Mouse (Mus musculus): ENCODE data around the gene Artn. TPM values are rescaled to one million over a fixed set of nuclear protein-coding genes. Genes with fewer than 3 reads are reported as not detected.

The Artn gene
- polyA plus RNA-seq, 1 experiment from 2014 or later = 0.70 TPM

DNA sequence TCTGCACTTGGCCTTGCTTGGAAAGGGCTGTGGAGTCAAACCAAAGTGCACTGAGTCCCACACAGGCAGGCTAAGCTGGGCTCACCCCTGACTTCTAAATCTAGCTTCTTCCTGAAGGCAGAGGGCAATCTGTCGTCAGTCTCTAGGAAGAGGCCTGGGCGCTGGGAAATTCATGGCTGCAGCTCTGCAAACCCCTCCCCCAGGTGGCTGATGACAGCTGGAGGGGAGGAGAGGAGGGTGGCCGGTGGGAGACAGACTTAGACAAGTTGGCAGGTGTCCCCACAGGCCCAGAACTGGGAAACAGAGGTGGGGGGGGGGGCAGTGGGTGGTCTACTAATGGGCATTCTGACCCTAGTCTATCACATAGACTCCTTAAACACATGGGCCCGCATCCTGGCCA is 27.9 kb upstream of the Artn start:
- Histone ChIP-seq H3K9ac (ENCODE audit: low read length) (peak overlapping the region; percentile 39; the same call in 1 of the 2 replicates), H3K4me2 (ENCODE audit: low read depth, low read length) (no peak overlapping the region), H3K36me3 (ENCODE audit: control insufficient read depth, insufficient read depth) (peaks cover 6% of the 10 kb centered on the region), H3K4me3 (ENCODE audit: low read length) (no peak overlapping the region), H3K27me3 (ENCODE audit: control insufficient read depth, insufficient read depth, low read length) (no peaks in the 10 kb centered on the region), H3K9me3 (replicated peaks; ENCODE audit: control insufficient read depth, low read length) (no peaks in the 10 kb centered on the region), H3K27ac (ENCODE audit: low read length) (peak overlapping the region; percentile 70), H3K4me1 (ENCODE audit: control insufficient read depth, insufficient read depth, low read length) (peaks cover 11% of the 10 kb centered on the region)
- 43% methylated on average over 4 of the region's 4 CpGs for WGBS
- ATAC-seq (replicated peaks; ENCODE audit: extremely low read depth, insufficient read depth, low FRiP score) = peak; percentile 30; the same call in 1 of the 2 replicates

- 69% methylated on average over 7 of the region's 7 CpGs for WGBS
- H3K36me3 ChIP-seq (ENCODE audit: control insufficient read depth, insufficient read depth) = peaks cover 8% of the 10 kb centered on the region
- H3K4me1 ChIP-seq (ENCODE audit: control insufficient read depth, insufficient read depth, low read length) = no peaks in the 10 kb centered on the region
- no peak overlapping the region for H3K27ac ChIP-seq (ENCODE audit: low read length)
- no peak overlapping the region for H3K4me3 ChIP-seq (ENCODE audit: low read length)
- H3K4me2 ChIP-seq (ENCODE audit: low read depth, low read length) = no peak overlapping the region
- H3K9me3 ChIP-seq (replicated peaks; ENCODE audit: control insufficient read depth, low read length) = peaks cover 4% of the 10 kb centered on the region
- no peak overlapping the region for H3K9ac ChIP-seq (ENCODE audit: low read length)
- H3K27me3 ChIP-seq (ENCODE audit: control insufficient read depth, insufficient read depth, low read length) = no peaks in the 10 kb centered on the region
- no peak for ATAC-seq (replicated peaks; ENCODE audit: extremely low read depth, insufficient read depth, low FRiP score)
Observed at GRCm38 (mm10) chr4:117947493-117947892, 17.9 kb upstream of the Artn start.

GRCm38 (mm10) chr4:117946639-117947305 is 17.2 kb upstream of the Artn start:
- H3K36me3 ChIP-seq (ENCODE audit: control insufficient read depth, insufficient read depth) = peaks cover under 1% of the 10 kb centered on the region; the same call in 1 of the 2 replicates
- no peaks in the 10 kb centered on the region for H3K4me1 ChIP-seq (ENCODE audit: control insufficient read depth, insufficient read depth, low read length)
- no peaks in the 10 kb centered on the region for H3K27me3 ChIP-seq (ENCODE audit: control insufficient read depth, insufficient read depth, low read length)
- H3K9me3 ChIP-seq (replicated peaks; ENCODE audit: control insufficient read depth, low read length) = no peaks in the 10 kb centered on the region
- ATAC-seq (replicated peaks; ENCODE audit: extremely low read depth, insufficient read depth, low FRiP score) = no peak; the same call in 1 of the 2 replicates
- H3K9ac ChIP-seq (ENCODE audit: low read length) = no peak overlapping the region
- H3K4me3 ChIP-seq (ENCODE audit: low read length) = no peak overlapping the region
- H3K4me2 ChIP-seq (ENCODE audit: low read depth, low read length) = no peak overlapping the region
- 77% methylated on average over 11 of the region's 11 CpGs for WGBS
- H3K27ac ChIP-seq (ENCODE audit: low read length) = no peak overlapping the region

DNA sequence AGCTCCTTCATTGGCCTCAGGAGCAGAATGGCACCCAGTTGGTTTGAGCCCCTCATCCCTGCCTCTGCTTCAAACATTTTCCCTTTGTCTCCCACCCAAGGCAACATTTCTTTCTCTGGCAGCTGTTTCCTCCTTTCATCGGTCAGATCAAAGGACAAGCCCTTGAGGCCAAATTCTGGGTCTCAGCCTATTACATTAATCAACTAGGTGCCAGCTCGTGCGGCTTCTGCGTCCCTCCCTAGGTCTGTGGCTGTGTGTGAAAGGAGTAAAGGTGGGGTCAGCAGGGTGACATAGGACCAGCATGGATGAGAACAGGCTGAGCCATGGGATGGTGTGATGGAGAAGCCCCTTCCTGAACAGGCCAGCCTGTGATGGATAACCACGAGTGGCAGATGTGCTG is 13.8 kb upstream of the Artn start:
- WGBS = 57% methylated on average over 5 of the region's 5 CpGs
- H3K9me3 ChIP-seq (replicated peaks; ENCODE audit: control insufficient read depth, low read length) = no peaks in the 10 kb centered on the region
- no peak overlapping the region for H3K4me2 ChIP-seq (ENCODE audit: low read depth, low read length)
- no peak overlapping the region for H3K9ac ChIP-seq (ENCODE audit: low read length)
- ATAC-seq (replicated peaks; ENCODE audit: extremely low read depth, insufficient read depth, low FRiP score) = no peak
- H3K36me3 ChIP-seq (ENCODE audit: control insufficient read depth, insufficient read depth) = no peaks in the 10 kb centered on the region
- H3K27ac ChIP-seq (ENCODE audit: low read length) = no peak overlapping the region
- no peak overlapping the region for H3K4me3 ChIP-seq (ENCODE audit: low read length)
- no peaks in the 10 kb centered on the region for H3K4me1 ChIP-seq (ENCODE audit: control insufficient read depth, insufficient read depth, low read length)
- no peaks in the 10 kb centered on the region for H3K27me3 ChIP-seq (ENCODE audit: control insufficient read depth, insufficient read depth, low read length)

GRCm38 (mm10) chr4:117936964-117937363 is 7.4 kb upstream of the Artn start:
- Histone ChIP-seq H3K4me1 (ENCODE audit: control insufficient read depth, insufficient read depth, low read length) (no peaks in the 10 kb centered on the region), H3K36me3 (ENCODE audit: control insufficient read depth, insufficient read depth) (0 out of 2 replicates have a peak, but pooled peaks cover 4% of the 10 kb centered on the region), H3K9me3 (replicated peaks; ENCODE audit: control insufficient read depth, low read length) (no peaks in the 10 kb centered on the region), H3K9ac (ENCODE audit: low read length) (no peak overlapping the region), H3K4me3 (ENCODE audit: low read length) (no peak overlapping the region), H3K4me2 (ENCODE audit: low read depth, low read length) (no peak overlapping the region), H3K27ac (ENCODE audit: low read length) (no peak overlapping the region), H3K27me3 (ENCODE audit: control insufficient read depth, insufficient read depth, low read length) (no peaks in the 10 kb centered on the region)
- no peak for ATAC-seq (replicated peaks; ENCODE audit: extremely low read depth, insufficient read depth, low FRiP score)
- 94% methylated on average over 5 of the region's 5 CpGs for WGBS

GRCm38 (mm10) chr4:117934081-117934480 is 4.5 kb upstream of the Artn start:
- Histone ChIP-seq H3K36me3 (ENCODE audit: control insufficient read depth, insufficient read depth) (0 out of 2 replicates have a peak, but pooled peaks cover 4% of the 10 kb centered on the region), H3K27ac (ENCODE audit: low read length) (no peak overlapping the region), H3K4me3 (ENCODE audit: low read length) (no peak overlapping the region), H3K4me1 (ENCODE audit: control insufficient read depth, insufficient read depth, low read length) (peaks cover 9% of the 10 kb centered on the region), H3K27me3 (ENCODE audit: control insufficient read depth, insufficient read depth, low read length) (peaks cover 12% of the 10 kb centered on the region), H3K4me2 (ENCODE audit: low read depth, low read length) (no peak overlapping the region), H3K9me3 (replicated peaks; ENCODE audit: control insufficient read depth, low read length) (no peaks in the 10 kb centered on the region), H3K9ac (ENCODE audit: low read length) (no peak overlapping the region)
- 85% methylated on average over 4 of the region's 4 CpGs for WGBS
- ATAC-seq (replicated peaks; ENCODE audit: extremely low read depth, insufficient read depth, low FRiP score) = no peak

DNA sequence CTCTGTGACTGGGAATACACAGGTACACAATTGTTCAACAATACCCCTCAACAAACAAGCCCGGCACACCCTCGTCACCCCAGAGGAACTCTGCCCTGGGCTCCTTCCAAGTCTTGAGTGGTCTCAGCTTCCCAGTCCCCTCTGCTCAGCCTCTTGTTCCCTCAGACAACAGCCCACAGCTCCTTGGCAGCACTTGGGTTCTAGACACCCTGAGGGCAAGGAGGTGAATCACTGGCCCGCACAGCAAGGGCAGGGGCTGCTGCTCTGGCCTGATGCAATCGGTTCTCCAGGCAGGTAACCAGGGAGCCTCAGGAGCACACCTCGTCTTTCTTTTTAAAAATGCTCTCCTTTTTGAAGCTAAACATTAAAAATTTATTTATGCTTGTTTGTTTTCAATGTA is 3.7 kb upstream of the Artn start:
- ATAC-seq (replicated peaks; ENCODE audit: extremely low read depth, insufficient read depth, low FRiP score) = no peak
- Histone ChIP-seq H3K4me2 (ENCODE audit: low read depth, low read length) (no peak overlapping the region), H3K36me3 (ENCODE audit: control insufficient read depth, insufficient read depth) (0 out of 2 replicates have a peak, but pooled peaks cover 4% of the 10 kb centered on the region), H3K27me3 (ENCODE audit: control insufficient read depth, insufficient read depth, low read length) (peaks cover 20% of the 10 kb centered on the region), H3K9me3 (replicated peaks; ENCODE audit: control insufficient read depth, low read length) (no peaks in the 10 kb centered on the region), H3K4me1 (ENCODE audit: control insufficient read depth, insufficient read depth, low read length) (peaks cover 15% of the 10 kb centered on the region), H3K4me3 (ENCODE audit: low read length) (no peak overlapping the region), H3K9ac (ENCODE audit: low read length) (no peak overlapping the region), H3K27ac (ENCODE audit: low read length) (no peak overlapping the region)
- 70% methylated on average over 5 of the region's 5 CpGs for WGBS

- Histone ChIP-seq H3K9ac (ENCODE audit: low read length) (peak overlapping the region; percentile 64), H3K4me3 (ENCODE audit: low read length) (peak overlapping the region; percentile 52), H3K4me2 (ENCODE audit: low read depth, low read length) (peak overlapping the region; percentile 85), H3K9me3 (replicated peaks; ENCODE audit: control insufficient read depth, low read length) (no peaks in the 10 kb centered on the region), H3K27ac (ENCODE audit: low read length) (no peak overlapping the region), H3K36me3 (ENCODE audit: control insufficient read depth, insufficient read depth) (no peaks in the 10 kb centered on the region), H3K4me1 (ENCODE audit: control insufficient read depth, insufficient read depth, low read length) (peaks cover 28% of the 10 kb centered on the region), H3K27me3 (ENCODE audit: control insufficient read depth, insufficient read depth, low read length) (peaks cover 46% of the 10 kb centered on the region)
- ATAC-seq (replicated peaks; ENCODE audit: extremely low read depth, insufficient read depth, low FRiP score) = 0 out of 2 replicates have a peak, but pooled peaks have one; percentile 39
- WGBS = 3% methylated on average over 13 of the region's 13 CpGs
Observed at GRCm38 (mm10) chr4:117928699-117929241, 793 bp downstream of the Artn start.

DNA sequence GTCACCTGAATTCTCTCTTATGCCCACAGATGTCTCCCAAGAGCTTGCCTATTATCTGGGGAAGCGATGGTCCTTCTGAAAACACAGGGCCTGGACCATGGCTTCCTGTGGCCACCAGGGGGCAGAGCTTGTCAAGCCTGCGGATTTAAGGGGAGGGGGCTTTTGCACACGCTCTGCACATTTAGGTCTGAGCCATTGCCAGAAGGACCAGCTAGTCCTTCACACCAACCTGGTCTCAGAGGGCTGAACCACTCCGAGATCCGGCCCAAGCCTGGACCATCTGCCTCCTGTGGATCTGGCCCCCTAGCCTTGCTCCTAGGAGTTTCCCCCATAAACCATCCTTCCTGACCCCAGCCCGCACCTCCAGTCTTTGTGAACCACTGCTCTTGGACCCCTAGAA is 1.3 kb downstream of the Artn start:
- WGBS = 17% methylated on average over 6 of the region's 6 CpGs
- no peak overlapping the region for H3K27ac ChIP-seq (ENCODE audit: low read length)
- no peak overlapping the region for H3K4me2 ChIP-seq (ENCODE audit: low read depth, low read length)
- H3K36me3 ChIP-seq (ENCODE audit: control insufficient read depth, insufficient read depth) = no peaks in the 10 kb centered on the region
- no peak for ATAC-seq (replicated peaks; ENCODE audit: extremely low read depth, insufficient read depth, low FRiP score)
- H3K27me3 ChIP-seq (ENCODE audit: control insufficient read depth, insufficient read depth, low read length) = peaks cover 46% of the 10 kb centered on the region
- peaks cover 33% of the 10 kb centered on the region for H3K4me1 ChIP-seq (ENCODE audit: control insufficient read depth, insufficient read depth, low read length)
- no peak overlapping the region for H3K9ac ChIP-seq (ENCODE audit: low read length)
- no peaks in the 10 kb centered on the region for H3K9me3 ChIP-seq (replicated peaks; ENCODE audit: control insufficient read depth, low read length)
- H3K4me3 ChIP-seq (ENCODE audit: low read length) = no peak overlapping the region

Measured in heart, embryonic 16.5 days (tissue).